Mouse (Mus musculus): ENCODE results near the gene Tmem60. TPM values are rescaled to one million over a fixed set of nuclear protein-coding genes. Genes with fewer than 3 reads are reported as not detected.

The Tmem60 gene
- polyA plus RNA-seq (2016; fragmentation: Nextera tagmentation; extraction: Ambion mirVana) = 50.9 and 52.2 TPM in 2 replicates

DNA sequence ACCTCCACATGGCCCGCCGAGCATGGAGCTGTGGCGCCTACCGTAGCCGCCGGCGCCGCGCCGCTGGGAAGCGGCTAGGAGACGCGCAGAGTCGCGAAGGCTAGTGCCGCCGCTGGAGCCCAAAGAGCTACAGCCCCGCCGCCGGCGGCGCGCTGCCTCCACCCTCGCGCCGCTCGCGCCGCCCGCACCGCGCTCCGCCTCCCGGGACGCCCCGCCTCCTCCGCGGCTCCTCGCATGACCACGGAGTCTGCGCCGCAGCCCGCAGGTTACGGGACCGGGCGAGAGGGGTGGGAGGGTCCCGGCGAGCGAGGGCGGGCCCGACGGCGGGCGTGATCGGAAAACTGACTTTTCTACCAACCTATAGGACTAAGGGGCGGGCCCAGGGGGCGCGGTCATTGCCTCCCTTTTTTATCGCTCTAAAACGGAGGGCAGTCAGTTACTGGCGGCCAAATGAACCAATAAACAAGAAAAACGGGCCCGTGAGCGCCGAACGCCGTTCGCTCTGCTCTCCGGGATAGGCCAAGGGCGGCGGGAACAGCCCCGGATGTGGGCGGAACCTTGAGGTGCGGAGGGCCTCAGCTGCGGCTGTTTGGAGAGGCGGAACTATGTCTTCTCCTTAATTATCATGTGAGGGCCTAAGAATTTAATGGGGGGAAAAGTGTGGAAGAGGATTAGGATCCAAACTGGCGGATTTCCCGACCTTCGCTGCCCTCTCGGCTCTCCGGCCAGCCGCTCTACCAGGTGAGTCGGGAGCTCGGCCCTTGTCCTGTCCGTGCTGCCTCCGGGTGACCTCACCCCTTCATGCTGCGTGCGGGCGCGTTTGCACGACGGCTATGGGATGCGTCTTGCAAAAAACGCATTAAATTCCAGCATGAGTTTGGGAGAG, at the start of gene Tmem60, which contains the start of gene Phtf2:
Gene Tmem60, plus strand, starts transcription at position 277 of the 886 bp plus-strand sequence.
Gene Phtf2, minus strand, starts transcription at position 210 of the 886 bp plus-strand sequence.
- H3K4me2 ChIP-seq (replicated peaks) = peak within 1 kb of the TSS; percentile 56
- WGBS = under 1% methylated on average over 77 of the region's 94 CpGs
- peak within 1 kb of the TSS; percentile 95 for H3K27ac ChIP-seq

DNA sequence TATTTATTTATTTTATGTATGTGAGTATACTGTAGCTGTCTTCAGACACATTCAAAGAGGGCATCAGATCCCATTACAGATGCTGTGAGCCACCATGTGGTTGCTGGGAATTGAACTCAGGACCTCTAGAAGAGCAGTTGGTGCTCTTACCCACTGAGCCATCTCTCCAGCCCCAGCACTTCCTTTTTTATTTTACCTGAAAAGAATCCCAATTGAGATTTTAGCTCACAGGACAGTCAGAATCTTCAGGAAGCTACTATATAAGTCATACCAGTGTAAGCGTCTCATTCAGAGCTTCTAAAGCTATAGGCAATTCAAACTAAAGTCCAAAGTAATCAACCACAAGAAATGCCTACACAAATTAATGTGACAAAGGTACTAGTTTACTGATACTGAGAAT, 47.6 kb upstream of the Tmem60 start:
- 92% methylated on average over 1 of the region's 1 CpGs for WGBS
- no peaks in the 10 kb centered on the region for H3K9me3 ChIP-seq
- ATAC-seq (ENCODE audit: insufficient number of reproducible peaks, insufficient read depth, low FRiP score, low TSS enrichment) = no peak

More for the DNA sequence above, at the start of gene Tmem60, which contains the start of gene Phtf2:
- Histone ChIP-seq H3K36me3 (peaks cover 8% of the 10 kb centered on the region; the same call in 1 of the 2 replicates), H3K4me3 (peak within 1 kb of the TSS; percentile 80), H3K27me3 (no peaks in the 10 kb centered on the region), H3K9ac (peak within 1 kb of the TSS; percentile 87), H3K9me3 (no peaks in the 10 kb centered on the region), H3K4me1 (peaks cover 12% of the 10 kb centered on the region)
- ATAC-seq (ENCODE audit: insufficient number of reproducible peaks, insufficient read depth, low FRiP score, low TSS enrichment) = peak; percentile 100

DNA sequence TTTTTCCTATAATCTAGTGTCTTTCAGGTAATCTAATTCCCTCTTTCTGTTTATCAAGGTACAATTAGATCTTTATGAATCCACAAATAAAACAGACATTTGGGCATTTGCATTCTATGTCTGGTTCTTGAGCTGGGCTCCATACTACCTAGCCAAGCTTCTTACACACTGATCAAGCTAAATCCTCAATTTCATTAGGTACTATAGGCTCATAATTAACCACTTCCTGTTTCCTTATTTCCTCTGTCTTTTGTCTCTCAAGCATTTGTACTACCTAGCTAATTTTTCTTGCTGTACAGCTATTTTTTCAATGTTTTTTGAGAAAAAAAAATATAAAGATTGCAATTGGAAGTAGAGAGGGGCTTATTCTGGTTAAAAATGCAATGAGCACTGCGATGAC, 44.9 kb upstream of the Tmem60 start:
- Histone ChIP-seq H3K4me2 (replicated peaks) (no peak overlapping the region), H3K4me1 (no peaks in the 10 kb centered on the region), H3K36me3 (no peaks in the 10 kb centered on the region), H3K9ac (no peak overlapping the region), H3K27me3 (no peaks in the 10 kb centered on the region), H3K27ac (no peak overlapping the region), H3K9me3 (no peaks in the 10 kb centered on the region), H3K4me3 (no peak overlapping the region)
- WGBS = 94% methylated on average over 1 of the region's 1 CpGs
- no peak for ATAC-seq (ENCODE audit: insufficient number of reproducible peaks, insufficient read depth, low FRiP score, low TSS enrichment)

More for the DNA sequence above, 47.6 kb upstream of the Tmem60 start:
- H3K9ac ChIP-seq = no peak overlapping the region
- no peaks in the 10 kb centered on the region for H3K27me3 ChIP-seq
- no peak overlapping the region for H3K4me3 ChIP-seq
- H3K27ac ChIP-seq = no peak overlapping the region
- H3K4me2 ChIP-seq (replicated peaks) = no peak overlapping the region
- no peaks in the 10 kb centered on the region for H3K36me3 ChIP-seq
- H3K4me1 ChIP-seq = no peaks in the 10 kb centered on the region

DNA sequence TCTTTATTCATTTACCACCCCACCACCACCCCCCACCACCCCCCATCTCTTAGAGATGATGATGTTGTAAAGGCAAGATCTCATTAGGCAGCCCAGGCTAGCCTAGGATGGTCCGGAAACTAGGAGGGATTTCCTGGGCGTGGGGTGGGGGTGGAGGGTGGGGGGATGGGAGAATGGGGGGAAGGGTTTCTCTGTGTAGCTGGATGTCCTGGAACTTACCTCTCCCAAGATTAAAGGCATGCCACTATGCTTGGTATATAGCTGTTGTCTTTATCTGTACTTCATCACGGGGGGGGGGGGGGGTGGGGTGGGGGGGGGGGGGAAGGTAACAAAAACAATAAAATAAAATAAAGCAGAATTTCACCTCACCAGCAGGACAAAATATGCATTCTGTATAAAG, 38.6 kb upstream of the Tmem60 start:
- ATAC-seq (ENCODE audit: insufficient number of reproducible peaks, insufficient read depth, low FRiP score, low TSS enrichment) = no peak
- WGBS = 38% methylated on average over 2 of the region's 3 CpGs
- no peaks in the 10 kb centered on the region for H3K36me3 ChIP-seq
- no peak overlapping the region for H3K9ac ChIP-seq
- no peak overlapping the region for H3K4me2 ChIP-seq (replicated peaks)
- H3K4me1 ChIP-seq = 0 out of 2 replicates have a peak, but pooled peaks cover 3% of the 10 kb centered on the region
- no peak overlapping the region for H3K27ac ChIP-seq
- no peaks in the 10 kb centered on the region for H3K27me3 ChIP-seq
- no peaks in the 10 kb centered on the region for H3K9me3 ChIP-seq
- no peak overlapping the region for H3K4me3 ChIP-seq

DNA sequence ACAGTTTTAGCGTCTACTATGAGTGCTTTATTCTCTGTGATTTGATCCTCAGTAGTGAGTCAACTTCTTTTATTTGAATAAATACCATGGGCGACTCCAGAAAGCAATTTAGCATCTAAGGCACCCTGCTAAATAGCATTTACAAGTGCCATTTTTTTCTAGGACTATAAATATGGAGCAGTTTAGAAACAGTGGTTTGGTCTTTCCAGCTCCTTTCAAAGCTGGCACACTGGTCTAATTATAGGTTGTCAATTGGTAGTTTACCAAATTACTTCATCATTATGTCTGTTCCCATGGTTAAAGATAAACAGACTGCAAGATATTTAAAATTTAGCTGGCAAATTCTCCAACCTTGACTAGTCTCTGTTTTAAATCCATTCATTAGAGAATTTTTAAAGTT, 38.2 kb upstream of the Tmem60 start:
- 58% methylated on average over 2 of the region's 2 CpGs for WGBS

DNA sequence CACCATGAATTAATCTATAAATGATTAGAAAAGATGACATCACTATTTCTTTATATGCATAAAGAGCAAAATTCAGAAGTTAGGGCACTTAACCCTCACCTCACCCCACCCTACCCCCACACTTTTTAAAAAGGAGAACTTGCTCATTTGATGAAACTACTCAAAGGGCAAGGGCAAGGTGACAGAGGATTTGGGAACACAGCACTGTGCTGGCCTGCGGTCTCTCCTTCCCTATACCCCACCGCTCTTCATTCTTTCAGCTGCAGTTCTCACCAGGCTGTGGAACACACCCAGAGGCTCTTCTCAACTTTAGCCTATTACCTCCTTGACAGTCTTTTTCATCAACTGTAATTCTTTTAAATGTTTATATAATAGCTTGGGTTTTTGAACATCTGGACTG, 35.0 kb upstream of the Tmem60 start:
- H3K36me3 ChIP-seq = no peaks in the 10 kb centered on the region
- H3K9ac ChIP-seq = no peak overlapping the region
- H3K4me2 ChIP-seq (replicated peaks) = no peak overlapping the region
- no peaks in the 10 kb centered on the region for H3K9me3 ChIP-seq
- H3K4me3 ChIP-seq = no peak overlapping the region
- ATAC-seq (ENCODE audit: insufficient number of reproducible peaks, insufficient read depth, low FRiP score, low TSS enrichment) = no peak
- no peaks in the 10 kb centered on the region for H3K27me3 ChIP-seq
- H3K27ac ChIP-seq = no peak overlapping the region
- WGBS = 96% methylated on average over 2 of the region's 2 CpGs
- peaks cover 10% of the 10 kb centered on the region; the same call in 1 of the 2 replicates for H3K4me1 ChIP-seq

More for the DNA sequence above, 38.2 kb upstream of the Tmem60 start:
- no peak for ATAC-seq (ENCODE audit: insufficient number of reproducible peaks, insufficient read depth, low FRiP score, low TSS enrichment)
- Histone ChIP-seq H3K4me3 (no peak overlapping the region), H3K27me3 (no peaks in the 10 kb centered on the region), H3K9me3 (no peaks in the 10 kb centered on the region), H3K4me2 (replicated peaks) (no peak overlapping the region), H3K27ac (no peak overlapping the region), H3K9ac (no peak overlapping the region), H3K36me3 (no peaks in the 10 kb centered on the region), H3K4me1 (0 out of 2 replicates have a peak, but pooled peaks cover 3% of the 10 kb centered on the region)

DNA sequence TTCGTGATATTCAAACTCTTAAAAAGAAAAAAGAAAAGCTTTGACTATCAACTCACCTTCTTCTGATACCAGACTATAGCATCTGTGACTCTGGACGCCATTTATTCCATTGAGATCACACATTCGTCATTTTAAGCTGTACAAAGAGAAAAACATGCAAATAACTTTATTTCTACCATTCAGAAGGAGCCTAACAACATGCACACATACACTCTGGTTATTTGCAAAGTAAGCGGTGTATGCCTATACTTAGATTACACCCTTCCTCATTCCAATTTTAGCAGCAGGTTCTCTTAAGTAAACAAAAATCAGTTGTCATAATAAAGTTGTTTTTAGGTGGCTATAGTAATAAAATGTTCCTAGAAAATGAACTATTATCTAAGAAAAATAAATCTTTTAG, 26.9 kb upstream of the Tmem60 start:
- H3K27ac ChIP-seq = no peak overlapping the region
- H3K9ac ChIP-seq = no peak overlapping the region
- H3K4me3 ChIP-seq = no peak overlapping the region
- H3K4me1 ChIP-seq = peaks cover 3% of the 10 kb centered on the region; the same call in 1 of the 2 replicates
- 84% methylated on average over 4 of the region's 4 CpGs for WGBS
- ATAC-seq (ENCODE audit: insufficient number of reproducible peaks, insufficient read depth, low FRiP score, low TSS enrichment) = no peak
- H3K9me3 ChIP-seq = no peaks in the 10 kb centered on the region
- no peak overlapping the region for H3K4me2 ChIP-seq (replicated peaks)
- no peaks in the 10 kb centered on the region for H3K36me3 ChIP-seq
- no peaks in the 10 kb centered on the region for H3K27me3 ChIP-seq

DNA sequence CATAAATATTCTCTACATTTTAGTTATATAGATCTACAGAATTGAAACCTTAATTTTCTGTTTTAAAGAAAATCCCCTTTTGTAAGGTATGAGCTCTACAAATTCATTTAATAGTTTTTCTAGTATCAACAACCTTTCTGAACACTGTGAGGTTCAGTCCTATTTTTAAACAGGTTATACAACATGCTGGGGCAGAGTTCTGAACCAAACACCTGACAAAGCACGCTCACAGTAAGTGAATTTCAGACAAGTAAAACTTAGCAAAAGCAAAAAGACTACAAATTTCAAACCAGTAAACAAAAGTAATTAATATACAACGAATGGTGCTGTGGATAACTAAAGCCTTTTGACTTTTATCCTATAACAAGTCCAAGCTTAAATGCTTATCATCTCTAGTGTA, 23.6 kb upstream of the Tmem60 start:
- WGBS = 91% methylated on average over 2 of the region's 2 CpGs
- no peaks in the 10 kb centered on the region for H3K27me3 ChIP-seq
- H3K9ac ChIP-seq = no peak overlapping the region
- no peaks in the 10 kb centered on the region for H3K9me3 ChIP-seq
- no peaks in the 10 kb centered on the region for H3K4me1 ChIP-seq
- no peak overlapping the region for H3K4me3 ChIP-seq
- no peak overlapping the region for H3K4me2 ChIP-seq (replicated peaks)
- ATAC-seq (ENCODE audit: insufficient number of reproducible peaks, insufficient read depth, low FRiP score, low TSS enrichment) = no peak
- H3K27ac ChIP-seq = no peak overlapping the region
- no peaks in the 10 kb centered on the region for H3K36me3 ChIP-seq

DNA sequence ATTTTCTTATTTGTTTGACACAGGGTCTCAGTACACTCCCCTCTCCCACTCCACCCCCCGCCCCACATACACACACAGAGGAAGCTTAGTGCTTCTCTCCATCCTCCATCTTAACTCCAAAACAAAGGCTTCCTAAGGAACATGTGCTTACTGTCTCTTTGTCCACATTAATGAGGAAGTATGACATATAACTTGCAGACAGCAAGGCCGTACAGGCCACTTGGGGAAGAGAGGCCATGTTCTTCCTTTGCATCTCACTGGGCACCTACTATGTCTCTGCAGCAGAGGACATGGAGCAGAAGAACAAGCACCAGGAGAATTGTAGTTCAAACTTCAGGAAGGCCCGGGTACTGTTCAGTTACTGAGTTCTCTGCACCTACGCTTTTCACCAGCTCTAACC, 21.4 kb upstream of the Tmem60 start:
- no peaks in the 10 kb centered on the region for H3K27me3 ChIP-seq
- H3K4me2 ChIP-seq (replicated peaks) = no peak overlapping the region
- WGBS = 91% methylated on average over 4 of the region's 4 CpGs
- H3K27ac ChIP-seq = no peak overlapping the region
- no peaks in the 10 kb centered on the region for H3K9me3 ChIP-seq
- peaks cover 3% of the 10 kb centered on the region; the same call in 1 of the 2 replicates for H3K4me1 ChIP-seq
- no peak overlapping the region for H3K9ac ChIP-seq
- no peak for ATAC-seq (ENCODE audit: insufficient number of reproducible peaks, insufficient read depth, low FRiP score, low TSS enrichment)
- H3K4me3 ChIP-seq = no peak overlapping the region
- H3K36me3 ChIP-seq = no peaks in the 10 kb centered on the region

DNA sequence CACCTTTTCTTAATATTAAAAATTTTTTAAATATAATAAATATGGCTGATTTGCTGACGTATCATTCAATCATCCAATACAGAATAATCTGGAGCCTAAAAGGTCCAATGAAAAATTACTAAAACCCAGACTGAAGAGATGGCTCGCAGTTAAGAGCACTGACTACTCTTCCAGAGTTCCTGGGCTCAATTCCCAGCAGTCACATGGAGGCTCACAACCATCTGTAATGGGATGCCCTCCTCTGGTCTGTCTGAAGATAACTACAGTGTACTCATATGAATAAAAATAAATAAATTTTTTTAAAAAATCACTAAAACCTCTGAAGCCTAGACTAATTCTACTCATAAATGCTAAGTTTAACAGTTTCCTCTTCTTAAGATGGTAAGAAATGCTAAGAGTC, 20.1 kb upstream of the Tmem60 start:
- Histone ChIP-seq H3K4me2 (replicated peaks) (no peak overlapping the region), H3K4me3 (no peak overlapping the region), H3K9ac (no peak overlapping the region), H3K27me3 (no peaks in the 10 kb centered on the region), H3K9me3 (no peaks in the 10 kb centered on the region), H3K36me3 (no peaks in the 10 kb centered on the region), H3K4me1 (peaks cover 3% of the 10 kb centered on the region; the same call in 1 of the 2 replicates), H3K27ac (no peak overlapping the region)
- no peak for ATAC-seq (ENCODE audit: insufficient number of reproducible peaks, insufficient read depth, low FRiP score, low TSS enrichment)
- WGBS = 93% methylated on average over 2 of the region's 2 CpGs

DNA sequence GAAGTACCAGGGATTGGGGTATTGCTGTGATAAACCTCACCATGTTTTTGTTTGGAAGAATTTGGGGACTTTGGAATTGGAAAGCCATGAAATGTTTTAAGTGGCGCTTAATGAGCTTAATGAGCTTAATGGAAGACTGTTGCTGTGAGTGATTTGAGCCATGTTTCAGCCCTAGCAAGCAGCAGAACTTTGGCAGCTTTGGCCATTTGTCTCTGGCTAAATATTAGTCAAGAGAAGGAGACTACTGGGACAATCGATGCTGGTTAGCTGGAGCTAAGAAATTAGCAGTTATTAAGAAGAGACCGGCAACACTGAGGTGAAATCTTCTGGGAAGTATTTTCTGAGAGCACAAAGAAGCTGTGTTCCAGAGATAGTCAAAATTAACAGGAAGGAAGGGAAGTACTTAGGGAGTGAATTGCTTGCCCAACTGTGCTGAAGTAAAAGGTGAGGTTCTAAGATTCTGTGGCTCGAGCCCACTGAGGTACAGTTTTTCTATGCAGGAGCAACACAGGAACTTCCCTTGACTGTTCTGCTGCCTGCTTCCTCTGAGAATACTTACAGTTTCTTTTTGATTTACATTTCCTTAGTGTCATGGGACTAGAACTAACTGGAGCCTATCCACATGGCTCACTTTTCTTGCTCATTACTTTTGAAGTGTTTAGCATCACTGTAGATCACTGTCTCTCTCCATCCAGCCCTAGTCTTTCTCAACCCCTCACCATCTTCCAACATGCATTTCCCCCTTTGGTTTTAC, 17.6 kb upstream of the Tmem60 start:
- no peaks in the 10 kb centered on the region for H3K27me3 ChIP-seq
- H3K9ac ChIP-seq = no peak overlapping the region
- peaks cover 5% of the 10 kb centered on the region; the same call in 1 of the 2 replicates for H3K4me1 ChIP-seq
- no peak overlapping the region for H3K27ac ChIP-seq
- WGBS = 65% methylated on average over 4 of the region's 4 CpGs
- H3K9me3 ChIP-seq = no peaks in the 10 kb centered on the region
- no peak overlapping the region for H3K4me3 ChIP-seq
- no peak overlapping the region for H3K4me2 ChIP-seq (replicated peaks)
- ATAC-seq (ENCODE audit: insufficient number of reproducible peaks, insufficient read depth, low FRiP score, low TSS enrichment) = no peak
- no peaks in the 10 kb centered on the region for H3K36me3 ChIP-seq

All from embryonic facial prominence, embryonic 12.5 days (tissue).